Mouse (Mus musculus) testis, adult 2 months (tissue): ENCODE data around the gene Kcng4. TPM values are rescaled to one million over a fixed set of nuclear protein-coding genes. Genes with fewer than 3 reads are reported as not detected.

Experiments
- H3K27ac ChIP-seq: fragments of 200-500 bp; 2 replicates; pipeline ENCODE4 v1.5.1; 2012; ENCODE audit warnings: low read depth, low read length; ENCODE audit not compliant: control insufficient read depth, insufficient read depth
- H3K27me3 ChIP-seq: fragments of 200-500 bp; 2 replicates; pipeline ENCODE4 v1.6.1; 2012; ENCODE audit warnings: mild to moderate bottlenecking, low read length, moderate library complexity; ENCODE audit not compliant: control insufficient read depth, insufficient read depth
- H3K36me3 ChIP-seq: fragments of 200-500 bp; 2 replicates; pipeline ENCODE4 v1.6.1; 2012; ENCODE audit warnings: mild to moderate bottlenecking, low read length; ENCODE audit not compliant: control insufficient read depth, insufficient read depth
- H3K4me1 ChIP-seq: fragments of 200-500 bp; 2 replicates; pipeline ENCODE4 v1.6.1; 2012; ENCODE audit warnings: low read length; ENCODE audit not compliant: control insufficient read depth, insufficient read depth
- H3K4me3 ChIP-seq: fragments of 200-500 bp; 2 replicates; pipeline ENCODE4 v1.5.1; 2012; ENCODE audit warnings: low read depth, mild to moderate bottlenecking, low read length, moderate library complexity, mixed read lengths; ENCODE audit not compliant: control insufficient read depth
- CTCF ChIP-seq: fragments of 200-500 bp; IDR thresholded peaks from 2 replicates; pipeline ENCODE4 v1.5.1; 2012; ENCODE audit warnings: low read depth, mild to moderate bottlenecking, inconsistent platforms, low read length, moderate library complexity; ENCODE audit not compliant: control insufficient read depth, insufficient read depth, insufficient replicate concordance
- POLR2A ChIP-seq: fragments of 200-500 bp; IDR thresholded peaks from 2 replicates; pipeline ENCODE4 v1.6.1; 2012; ENCODE audit warnings: low read depth, mild to moderate bottlenecking, inconsistent platforms, low read length, moderate library complexity; ENCODE audit not compliant: control insufficient read depth
- polyA plus RNA-seq: library from polyadenylated mRNA; depleted of rRNA; stranded (reverse); fragments of >200 nt; gene quantifications from 2 replicates; pipeline ENCODE4 v1.2.3, GENCODE M21; 2012

Kcng4 gene
- polyA plus RNA-seq, 1 experiment = 13.3 TPM

- Histone ChIP-seq H3K27me3 (no peaks in the 10 kb centered on the region), H3K4me3 (no peak overlapping the region), H3K36me3 (no peaks in the 10 kb centered on the region), H3K27ac (no peak overlapping the region), H3K4me1 (peaks cover 11% of the 10 kb centered on the region)
- TF ChIP-seq POLR2A = no peak
- no peak for TF ChIP-seq CTCF
Observed at GRCm38 (mm10) chr8:119622555-119622954, 12.9 kb downstream of the Kcng4 start.

DNA sequence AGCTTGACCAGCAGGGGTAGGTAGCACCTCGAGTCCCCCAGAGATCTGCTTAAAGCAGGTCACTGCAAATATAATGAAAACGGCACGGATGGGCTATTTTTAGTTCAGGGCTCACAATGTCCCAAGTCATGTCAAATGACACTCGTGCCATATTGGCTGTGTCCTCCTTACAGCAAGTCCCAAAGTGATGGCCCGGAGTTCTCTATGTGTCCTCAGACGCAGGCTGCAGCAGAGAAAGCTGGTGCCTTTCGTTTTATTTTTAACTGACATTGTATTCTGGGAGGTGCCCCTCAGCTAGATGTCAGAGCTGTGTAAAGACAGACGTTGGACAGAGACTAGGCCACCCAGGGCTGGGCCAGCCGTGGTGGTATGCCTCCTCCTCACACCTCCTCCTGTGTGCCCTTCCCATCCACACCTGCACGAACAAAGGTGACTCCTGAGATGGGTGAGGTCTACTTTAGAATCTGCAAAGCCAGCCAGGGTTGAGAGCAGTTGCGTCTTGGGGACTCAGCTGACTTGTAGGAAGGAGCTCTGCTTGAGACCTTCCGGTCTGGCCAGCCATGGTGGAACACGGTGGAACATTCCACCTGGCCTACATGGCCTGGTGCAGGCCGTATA lies 14.5 kb downstream of the Kcng4 start:
- no peak for TF ChIP-seq CTCF
- TF ChIP-seq POLR2A = no peak
- Histone ChIP-seq H3K27ac (no peak overlapping the region), H3K4me1 (peaks cover 6% of the 10 kb centered on the region), H3K36me3 (no peaks in the 10 kb centered on the region), H3K4me3 (no peak overlapping the region), H3K27me3 (no peaks in the 10 kb centered on the region)

GRCm38 (mm10) chr8:119620116-119620840 lies 15.2 kb downstream of the Kcng4 start:
- H3K36me3 ChIP-seq = no peaks in the 10 kb centered on the region
- no peak overlapping the region for H3K27ac ChIP-seq
- no peaks in the 10 kb centered on the region for H3K27me3 ChIP-seq
- no peak overlapping the region for H3K4me3 ChIP-seq
- TF ChIP-seq CTCF (no peak), POLR2A (no peak)
- H3K4me1 ChIP-seq = peaks cover 1% of the 10 kb centered on the region

DNA sequence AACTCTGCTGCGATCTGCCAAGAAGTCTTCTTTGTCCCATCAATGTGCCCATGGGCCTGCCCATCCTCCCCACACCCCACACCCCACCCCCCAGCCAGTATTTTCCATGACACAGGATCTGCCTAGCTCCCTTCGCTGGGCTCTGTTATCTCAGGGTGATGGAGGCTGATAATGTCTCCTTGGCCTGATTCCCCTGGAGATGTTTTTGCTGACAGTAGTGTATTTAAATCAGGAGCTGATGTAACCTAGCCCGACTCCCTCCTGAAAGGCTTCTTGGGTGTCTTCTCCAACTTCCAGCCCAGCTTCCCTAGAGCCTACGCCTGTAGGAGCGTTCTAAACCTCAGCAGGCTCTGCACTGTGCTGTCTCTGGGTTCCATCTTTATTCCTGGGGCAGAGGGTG lies 16.6 kb downstream of the Kcng4 start:
- Histone ChIP-seq H3K4me1 (no peaks in the 10 kb centered on the region; the same call in none of the 2 replicates), H3K36me3 (no peaks in the 10 kb centered on the region), H3K27ac (no peak overlapping the region), H3K27me3 (no peaks in the 10 kb centered on the region), H3K4me3 (no peak overlapping the region)
- no peak for TF ChIP-seq CTCF
- TF ChIP-seq POLR2A = no peak

GRCm38 (mm10) chr8:119617586-119617985 lies 17.9 kb downstream of the Kcng4 start:
- peaks cover 7% of the 10 kb centered on the region for H3K4me1 ChIP-seq
- H3K4me3 ChIP-seq = no peak overlapping the region
- no peaks in the 10 kb centered on the region for H3K27me3 ChIP-seq
- TF ChIP-seq CTCF (no peak), POLR2A (no peak)
- H3K36me3 ChIP-seq = no peaks in the 10 kb centered on the region
- H3K27ac ChIP-seq = no peak overlapping the region

DNA sequence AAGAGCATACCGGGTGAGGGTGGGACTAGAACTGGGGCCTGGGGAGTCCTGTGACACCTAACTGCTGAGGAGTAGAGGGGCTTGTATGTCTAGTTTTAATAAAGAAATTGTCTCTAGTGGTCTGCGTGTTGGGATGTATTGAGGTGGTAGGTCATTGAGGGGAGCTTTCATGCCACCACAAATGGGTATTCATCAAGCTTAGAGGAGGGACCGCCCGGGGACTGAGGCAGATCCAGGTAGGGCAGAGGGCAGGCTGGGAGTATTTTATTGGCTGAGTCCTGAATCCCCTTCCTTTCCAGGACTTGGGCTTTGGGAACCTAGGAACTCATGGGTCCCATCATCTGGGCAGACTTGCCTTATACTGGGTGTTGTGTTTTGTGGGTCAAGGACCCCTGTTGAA lies 18.7 kb downstream of the Kcng4 start:
- no peak overlapping the region for H3K4me3 ChIP-seq
- peaks cover 7% of the 10 kb centered on the region for H3K4me1 ChIP-seq
- H3K27ac ChIP-seq = no peak overlapping the region
- no peaks in the 10 kb centered on the region for H3K27me3 ChIP-seq
- no peaks in the 10 kb centered on the region for H3K36me3 ChIP-seq
- TF ChIP-seq POLR2A (no peak), CTCF (no peak)

DNA sequence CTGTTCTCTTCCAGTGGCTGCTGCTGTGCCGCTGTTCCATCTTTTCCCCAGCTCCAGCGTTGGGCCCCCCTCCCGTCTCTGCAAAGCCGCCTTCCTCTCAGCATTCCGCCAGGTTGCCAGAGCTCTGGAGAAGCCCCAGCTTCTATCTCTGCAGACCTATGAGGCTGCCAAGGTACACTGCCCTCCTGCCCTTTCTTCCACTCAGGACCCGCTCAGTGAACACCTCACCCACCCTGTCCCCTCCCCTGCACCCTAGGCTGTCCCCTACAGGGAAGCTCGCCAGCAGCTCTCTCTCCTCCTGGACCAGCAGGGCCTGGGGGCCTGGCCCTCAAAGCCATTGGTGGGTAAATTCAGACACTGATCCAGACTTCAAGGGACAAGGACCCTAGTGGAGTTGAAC lies 19.1 kb downstream of the Kcng4 start:
- TF ChIP-seq POLR2A (no peak), CTCF (no peak)
- Histone ChIP-seq H3K27ac (no peak overlapping the region), H3K4me3 (no peak overlapping the region)

GRCm38 (mm10) chr8:119615096-119615495 lies 20.4 kb downstream of the Kcng4 start:
- Histone ChIP-seq H3K4me1 (peaks cover 7% of the 10 kb centered on the region), H3K36me3 (no peaks in the 10 kb centered on the region), H3K4me3 (no peak overlapping the region), H3K27ac (no peak overlapping the region), H3K27me3 (no peaks in the 10 kb centered on the region)
- no peak for TF ChIP-seq CTCF
- no peak for TF ChIP-seq POLR2A

More for the DNA sequence above, 19.1 kb downstream of the Kcng4 start:
- peaks cover 7% of the 10 kb centered on the region for H3K4me1 ChIP-seq
- no peaks in the 10 kb centered on the region for H3K27me3 ChIP-seq
- no peaks in the 10 kb centered on the region for H3K36me3 ChIP-seq
